Mouse (Mus musculus): ENCODE data around the gene Prrg2. TPM values are rescaled to one million over a fixed set of nuclear protein-coding genes. Genes with fewer than 3 reads are reported as not detected.
A peak's percentile ranks its signal among the peaks of the same experiment; 100 is the strongest.

The Prrg2 gene
- polyA plus RNA-seq, 1 experiment from 2014 or later: 14.5 TPM

- H3K4me3 ChIP-seq (replicated peaks): no peak overlapping the region
- no peaks in the 10 kb centered on the region for H3K9me3 ChIP-seq
- H3K4me2 ChIP-seq (replicated peaks): no peak overlapping the region
- H3K27ac ChIP-seq: no peak overlapping the region
- no peak overlapping the region for H3K9ac ChIP-seq (replicated peaks)
- ATAC-seq: no peak
- WGBS: 96% methylated on average over 9 of the region's 9 CpGs
- no peaks in the 10 kb centered on the region for H3K27me3 ChIP-seq
- H3K36me3 ChIP-seq: peaks cover 99% of the 10 kb centered on the region
- H3K4me1 ChIP-seq (replicated peaks): no peaks in the 10 kb centered on the region
Measured at GRCm38 (mm10) chr7:45040851-45041250, 21.6 kb downstream of the Prrg2 start.

- Histone ChIP-seq H3K4me3 (replicated peaks) (no peak overlapping the region), H3K4me2 (replicated peaks) (no peak overlapping the region), H3K36me3 (peaks cover 99% of the 10 kb centered on the region), H3K4me1 (replicated peaks) (no peaks in the 10 kb centered on the region), H3K27me3 (no peaks in the 10 kb centered on the region), H3K9me3 (no peaks in the 10 kb centered on the region), H3K9ac (replicated peaks) (no peak overlapping the region), H3K27ac (no peak overlapping the region)
- WGBS: 97% methylated on average over 9 of the region's 9 CpGs
- no peak for ATAC-seq
Measured at GRCm38 (mm10) chr7:45038411-45038810, 24.1 kb downstream of the Prrg2 start.

- H3K4me1 ChIP-seq (replicated peaks): no peaks in the 10 kb centered on the region
- no peak overlapping the region for H3K9ac ChIP-seq (replicated peaks)
- H3K9me3 ChIP-seq: no peaks in the 10 kb centered on the region
- H3K27ac ChIP-seq: no peak overlapping the region
- 67% methylated on average over 7 of the region's 7 CpGs for WGBS
- H3K27me3 ChIP-seq: no peaks in the 10 kb centered on the region
- no peak overlapping the region for H3K4me3 ChIP-seq (replicated peaks)
- no peak overlapping the region for H3K4me2 ChIP-seq (replicated peaks)
- peaks cover 99% of the 10 kb centered on the region for H3K36me3 ChIP-seq
- no peak for ATAC-seq
Measured at GRCm38 (mm10) chr7:45037720-45038361, 24.6 kb downstream of the Prrg2 start.

- H3K4me1 ChIP-seq (replicated peaks): no peaks in the 10 kb centered on the region
- H3K9ac ChIP-seq (replicated peaks): no peak overlapping the region
- no peak overlapping the region for H3K4me3 ChIP-seq (replicated peaks)
- no peak for ATAC-seq
- H3K4me2 ChIP-seq (replicated peaks): no peak overlapping the region
- WGBS: 93% methylated on average over 11 of the region's 11 CpGs
- no peak overlapping the region for H3K27ac ChIP-seq
- peaks cover 99% of the 10 kb centered on the region for H3K36me3 ChIP-seq
- H3K9me3 ChIP-seq: no peaks in the 10 kb centered on the region
- no peaks in the 10 kb centered on the region for H3K27me3 ChIP-seq
Measured at GRCm38 (mm10) chr7:45036702-45037101, 25.8 kb downstream of the Prrg2 start.

- no peaks in the 10 kb centered on the region for H3K9me3 ChIP-seq
Measured at GRCm38 (mm10) chr7:45035631-45036030, 26.8 kb downstream of the Prrg2 start.

GRCm38 (mm10) chr7:45033722-45034359, 28.6 kb downstream of the Prrg2 start:
- no peak overlapping the region for H3K27ac ChIP-seq
- H3K4me2 ChIP-seq (replicated peaks): no peak overlapping the region
- H3K4me1 ChIP-seq (replicated peaks): no peaks in the 10 kb centered on the region
- H3K36me3 ChIP-seq: peaks cover 99% of the 10 kb centered on the region
- 95% methylated on average over 19 of the region's 19 CpGs for WGBS
- no peak for ATAC-seq
- no peak overlapping the region for H3K4me3 ChIP-seq (replicated peaks)
- no peaks in the 10 kb centered on the region for H3K27me3 ChIP-seq
- H3K9ac ChIP-seq (replicated peaks): no peak overlapping the region
- no peaks in the 10 kb centered on the region for H3K9me3 ChIP-seq

More at GRCm38 (mm10) chr7:45035631-45036030, 26.8 kb downstream of the Prrg2 start:
- no peaks in the 10 kb centered on the region for H3K4me1 ChIP-seq (replicated peaks)
- no peaks in the 10 kb centered on the region for H3K27me3 ChIP-seq
- no peak overlapping the region for H3K4me3 ChIP-seq (replicated peaks)
- peaks cover 99% of the 10 kb centered on the region for H3K36me3 ChIP-seq
- ATAC-seq: no peak
- no peak overlapping the region for H3K4me2 ChIP-seq (replicated peaks)
- 97% methylated on average over 3 of the region's 3 CpGs for WGBS
- H3K27ac ChIP-seq: no peak overlapping the region
- H3K9ac ChIP-seq (replicated peaks): no peak overlapping the region

- ATAC-seq: no peak
- Histone ChIP-seq H3K4me1 (replicated peaks) (peaks cover 12% of the 10 kb centered on the region), H3K9ac (replicated peaks) (no peak overlapping the region), H3K4me3 (replicated peaks) (no peak overlapping the region), H3K27me3 (no peaks in the 10 kb centered on the region), H3K27ac (no peak overlapping the region), H3K36me3 (peaks cover 94% of the 10 kb centered on the region), H3K9me3 (no peaks in the 10 kb centered on the region), H3K4me2 (replicated peaks) (no peak overlapping the region)
- 94% methylated on average over 8 of the region's 8 CpGs for WGBS
Measured at GRCm38 (mm10) chr7:45030857-45031256, 31.6 kb downstream of the Prrg2 start.

- H3K4me2 ChIP-seq (replicated peaks): no peak overlapping the region
- no peaks in the 10 kb centered on the region for H3K9me3 ChIP-seq
- H3K36me3 ChIP-seq: peaks cover 85% of the 10 kb centered on the region
- ATAC-seq: no peak
- no peaks in the 10 kb centered on the region for H3K27me3 ChIP-seq
- no peak overlapping the region for H3K27ac ChIP-seq
- no peak overlapping the region for H3K9ac ChIP-seq (replicated peaks)
- H3K4me1 ChIP-seq (replicated peaks): peaks cover 13% of the 10 kb centered on the region
- 94% methylated on average over 6 of the region's 6 CpGs for WGBS
- no peak overlapping the region for H3K4me3 ChIP-seq (replicated peaks)
Measured at GRCm38 (mm10) chr7:45029995-45030394, 32.5 kb downstream of the Prrg2 start.

- 95% methylated on average over 11 of the region's 11 CpGs for WGBS
- H3K27ac ChIP-seq: no peak overlapping the region
- H3K4me1 ChIP-seq (replicated peaks): peaks cover 13% of the 10 kb centered on the region
- H3K4me2 ChIP-seq (replicated peaks): no peak overlapping the region
- no peaks in the 10 kb centered on the region for H3K27me3 ChIP-seq
- H3K4me3 ChIP-seq (replicated peaks): no peak overlapping the region
- H3K36me3 ChIP-seq: peaks cover 69% of the 10 kb centered on the region
- H3K9me3 ChIP-seq: no peaks in the 10 kb centered on the region
- no peak for ATAC-seq
- H3K9ac ChIP-seq (replicated peaks): no peak overlapping the region
Measured at GRCm38 (mm10) chr7:45028351-45028750, 34.1 kb downstream of the Prrg2 start.

GRCm38 (mm10) chr7:45027761-45028160, 34.7 kb downstream of the Prrg2 start:
- H3K4me1 ChIP-seq (replicated peaks): peaks cover 13% of the 10 kb centered on the region
- H3K4me3 ChIP-seq (replicated peaks): no peak overlapping the region
- H3K9me3 ChIP-seq: no peaks in the 10 kb centered on the region
- peaks cover 63% of the 10 kb centered on the region for H3K36me3 ChIP-seq
- WGBS: 92% methylated on average over 9 of the region's 9 CpGs
- H3K4me2 ChIP-seq (replicated peaks): no peak overlapping the region
- H3K27me3 ChIP-seq: no peaks in the 10 kb centered on the region
- H3K27ac ChIP-seq: no peak overlapping the region
- no peak for ATAC-seq
- H3K9ac ChIP-seq (replicated peaks): no peak overlapping the region

- ATAC-seq: peak; percentile 49
Measured at GRCm38 (mm10) chr7:45026256-45026655, 36.2 kb downstream of the Prrg2 start.

GRCm38 (mm10) chr7:45025601-45026220, 36.8 kb downstream of the Prrg2 start:
- H3K36me3 ChIP-seq: peaks cover 42% of the 10 kb centered on the region
- 82% methylated on average over 8 of the region's 8 CpGs for WGBS
- no peak overlapping the region for H3K4me3 ChIP-seq (replicated peaks)
- no peak for ATAC-seq
- no peaks in the 10 kb centered on the region for H3K27me3 ChIP-seq
- no peak overlapping the region for H3K9ac ChIP-seq (replicated peaks)
- peaks cover 13% of the 10 kb centered on the region for H3K4me1 ChIP-seq (replicated peaks)
- peak overlapping the region; percentile 19; the same call in 1 of the 2 replicates for H3K27ac ChIP-seq
- H3K9me3 ChIP-seq: no peaks in the 10 kb centered on the region
- H3K4me2 ChIP-seq (replicated peaks): no peak overlapping the region

More at GRCm38 (mm10) chr7:45026256-45026655, 36.2 kb downstream of the Prrg2 start:
- Histone ChIP-seq H3K4me2 (replicated peaks) (no peak overlapping the region), H3K4me1 (replicated peaks) (peaks cover 13% of the 10 kb centered on the region), H3K27ac (peak overlapping the region; percentile 19), H3K9me3 (no peaks in the 10 kb centered on the region), H3K4me3 (replicated peaks) (no peak overlapping the region), H3K9ac (replicated peaks) (no peak overlapping the region), H3K27me3 (no peaks in the 10 kb centered on the region), H3K36me3 (peaks cover 48% of the 10 kb centered on the region)
- 28% methylated on average over 2 of the region's 2 CpGs for WGBS

Data from midbrain, embryonic 13.5 days (tissue).